Mouse (Mus musculus) liver, embryonic 14.5 days (tissue): ENCODE results near the gene Snrk.

Experiments
- CTCF ChIP-seq: IDR thresholded peaks from 2 replicates; pipeline ENCODE4 v1.5.1; 2016; ENCODE audit warnings: antibody characterized with exemption, low read depth, control low read depth
- EP300 ChIP-seq: IDR thresholded peaks from 2 replicates; pipeline ENCODE4 v1.6.1; 2016; ENCODE audit warnings: antibody characterized with exemption, low read depth

GRCm38 (mm10) chr9:122174723-122175122 is 57.7 kb downstream of the Snrk start:
- TF ChIP-seq CTCF = no peak
- no peak for TF ChIP-seq EP300
